Mouse (Mus musculus) neutrophil, adult 65 days (primary cell): ENCODE measurements around the gene Polr2g. TPM values are rescaled to one million over a fixed set of nuclear protein-coding genes. Genes with fewer than 3 reads are reported as not detected.

Source experiments
- total RNA-seq: library from RNA; stranded (reverse); gene quantifications from 2 replicates; pipeline ENCODE4 v1.2.4, GENCODE M21; 2023

Gene Polr2g
- total RNA-seq = 36.0 and 36.7 TPM in 2 replicates

GRCm38 (mm10) chr19:8798264-8798946, at the start of gene Polr2g:
Gene Polr2g, minus strand, starts transcription at chr19:8798577.

DNA sequence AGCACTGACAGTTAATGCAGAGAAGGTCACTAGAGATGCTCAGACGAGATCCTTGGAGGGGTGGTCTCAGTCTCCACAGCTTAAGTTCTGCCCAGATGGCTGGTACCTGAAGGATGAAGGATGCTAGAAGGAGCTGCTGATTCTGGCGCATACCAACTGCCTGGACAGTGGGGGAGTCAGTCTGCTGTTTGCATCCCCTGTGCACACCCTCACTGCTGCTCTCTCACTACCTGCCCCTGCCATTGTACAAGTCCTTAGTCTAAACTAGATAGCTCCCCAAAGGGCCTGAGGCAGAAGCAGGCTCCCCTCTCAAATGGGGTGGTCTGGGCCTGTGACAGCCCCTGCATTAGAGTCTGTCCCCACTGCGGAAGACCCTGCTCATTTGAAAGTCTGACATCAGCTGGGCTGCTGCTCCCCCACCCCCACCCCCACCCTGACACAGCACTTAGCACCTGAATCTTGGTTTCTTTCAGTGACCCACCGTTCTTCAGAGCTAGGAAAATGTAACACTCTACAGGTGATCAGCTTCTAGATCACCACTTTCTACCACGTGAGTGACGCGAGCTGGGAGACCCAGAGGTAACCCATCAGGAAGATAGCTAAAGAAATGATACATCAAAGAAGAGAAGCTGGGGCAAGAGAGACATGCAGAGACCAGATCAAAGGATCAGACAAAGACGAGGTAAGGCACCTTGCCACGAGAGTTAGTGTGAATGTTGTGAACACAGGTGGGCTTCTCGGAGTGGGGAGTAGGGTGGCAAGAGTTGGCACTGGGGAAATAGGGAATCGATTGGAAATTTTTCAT, 40.9 kb upstream of the Polr2g start, which contains the start of gene Gng3:
Gng3 (minus strand) TSS at position 92 of the 805 bp plus-strand sequence.

DNA sequence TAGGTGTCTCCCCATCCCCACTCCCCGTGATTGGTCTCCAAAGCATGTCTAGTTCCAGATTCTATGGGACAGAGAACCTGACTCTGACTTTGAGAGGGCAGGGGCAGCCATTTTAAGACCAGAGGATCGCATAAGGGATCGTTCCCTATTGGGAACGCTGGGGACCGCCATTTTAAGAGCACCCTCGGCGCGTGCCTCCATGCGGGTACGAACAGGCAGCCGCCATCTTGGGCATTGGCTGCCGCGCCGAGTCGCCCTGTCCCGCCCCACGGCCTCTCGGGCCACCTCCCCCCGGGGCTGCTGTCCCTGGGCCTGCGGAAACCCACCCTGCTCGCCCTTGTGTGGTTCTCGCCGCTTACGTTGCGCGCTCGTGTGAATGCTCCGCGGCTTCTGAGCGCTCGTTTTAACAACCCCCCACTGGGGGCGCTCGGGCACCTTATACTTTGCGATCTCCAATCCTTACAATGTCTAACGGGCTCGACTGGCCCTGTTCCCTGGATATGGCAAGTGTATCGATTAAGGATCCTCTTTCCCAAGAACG, 38.9 kb upstream of the Polr2g start, which contains the start of gene Bscl2:
Bscl2 (plus strand) TSS at position 217 of the 541 bp plus-strand sequence.

DNA sequence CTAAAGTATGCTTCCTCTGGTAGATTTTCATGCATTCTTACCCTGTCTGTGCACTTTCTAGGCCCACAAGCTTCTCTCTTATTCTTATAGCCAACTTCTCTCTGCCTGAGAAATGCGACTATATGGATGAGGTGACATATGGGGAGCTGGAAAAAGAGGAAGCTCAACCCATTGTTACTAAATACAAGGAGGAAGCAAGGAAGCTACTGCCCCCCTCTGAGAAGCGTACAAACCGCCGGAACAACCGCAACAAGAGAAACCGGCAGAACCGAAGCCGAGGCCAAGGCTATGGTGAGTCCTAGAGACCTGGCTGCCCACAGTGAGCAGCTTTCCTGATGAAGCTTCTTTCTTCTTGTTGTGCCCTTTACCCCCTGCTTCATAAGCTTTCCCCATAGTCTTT, 31.3 kb upstream of the Polr2g start, which contains the start of gene AC129217.1:
AC129217.1 (plus strand) TSS at position 114 of the 400 bp plus-strand sequence.

GRCm38 (mm10) chr19:8819596-8820423, 21.4 kb upstream of the Polr2g start, which contains the start of gene Hnrnpul2:
Gene Hnrnpul2, plus strand, starts transcription at chr19:8820010.

DNA sequence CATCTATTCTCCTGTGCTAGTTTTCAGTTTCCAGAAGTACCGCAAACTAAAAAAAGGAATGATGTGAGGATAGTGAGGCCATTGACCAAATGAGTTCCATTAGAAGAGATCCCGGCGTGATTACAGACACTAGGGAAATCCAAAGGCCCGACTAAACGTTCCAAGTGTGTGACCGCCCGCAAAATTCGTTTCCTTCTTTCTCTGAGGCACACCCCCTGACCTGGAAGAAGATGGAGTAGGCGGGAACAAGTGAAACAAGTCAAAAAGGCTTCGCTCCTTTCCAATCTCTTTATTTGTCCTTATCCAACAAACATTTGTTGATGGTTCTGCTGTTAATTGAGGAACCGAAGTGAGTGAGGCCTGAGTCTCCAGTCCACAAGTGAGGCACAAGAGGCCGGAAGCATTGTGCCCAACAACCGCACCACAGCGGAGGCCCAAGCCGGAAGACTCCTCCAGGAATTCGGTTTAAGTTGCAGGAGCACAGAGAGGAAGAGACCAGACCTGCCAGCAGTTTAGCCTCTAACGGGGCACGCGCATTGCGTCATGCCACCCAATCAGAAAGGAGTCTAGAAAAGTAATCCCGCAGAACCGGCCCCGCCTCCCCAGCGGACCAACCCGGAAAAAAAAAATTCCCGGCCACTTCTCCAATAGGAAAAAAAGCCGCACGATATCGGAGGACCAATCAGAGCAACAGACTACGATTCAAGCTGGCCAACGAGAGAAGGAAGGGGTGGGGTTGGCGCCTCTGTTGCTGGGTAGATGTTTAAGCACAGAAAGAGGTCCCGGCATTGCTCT, 20.6 kb upstream of the Polr2g start, which contains the start of gene Ttc9c:
Ttc9c (minus strand) TSS at position 533 of the 795 bp plus-strand sequence.

GRCm38 (mm10) chr19:8802130-8802821, 3.9 kb upstream of the Polr2g start, which contains the start of gene Zbtb3:
Gene Zbtb3, plus strand, starts transcription at chr19:8802555.

GRCm38 (mm10) chr19:8786008-8786781, 12.2 kb downstream of the Polr2g start, which contains the start of gene Taf6l:
Gene Taf6l, minus strand, starts transcription at chr19:8786417.

DNA sequence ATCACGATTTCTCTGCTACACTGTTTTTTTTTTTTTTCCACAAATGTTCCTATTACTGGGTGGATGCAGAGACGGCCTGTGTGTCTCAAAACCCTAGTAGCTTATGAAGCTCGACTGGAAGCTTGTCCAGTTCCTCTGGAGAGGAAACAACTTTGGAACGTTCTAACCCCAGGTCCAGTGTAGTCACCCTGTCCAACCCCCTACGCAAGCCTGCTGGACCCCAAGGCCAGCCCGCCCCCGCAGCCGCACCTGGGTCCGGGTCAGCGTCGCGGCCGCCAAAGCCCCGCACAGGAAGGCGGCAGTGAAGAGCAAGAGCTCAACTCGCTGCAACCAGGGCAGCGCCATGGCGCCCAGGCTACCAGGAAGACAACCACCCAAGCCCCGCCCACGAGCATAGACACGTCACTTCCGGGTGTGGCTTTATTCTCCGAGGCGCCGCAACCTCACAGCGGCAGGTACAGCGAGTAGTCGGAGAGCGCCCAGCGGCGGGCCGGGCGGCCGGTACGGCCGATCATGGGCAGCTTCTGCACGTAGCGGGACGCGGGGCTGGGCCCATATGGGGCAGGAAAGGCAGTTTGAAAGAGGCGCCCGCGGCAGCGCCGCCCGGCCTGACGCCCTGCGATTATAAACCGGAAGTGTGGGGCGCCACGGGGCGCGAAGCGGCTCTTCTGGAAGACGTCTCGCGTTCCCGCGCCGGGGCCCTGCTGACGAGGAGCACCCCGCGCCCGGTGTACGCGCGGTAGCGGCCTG, 24.1 kb downstream of the Polr2g start, which contains the start of gene Tmem179b:
Tmem179b (minus strand) TSS at position 382 of the 750 bp plus-strand sequence.

GRCm38 (mm10) chr19:8770567-8771270, 27.7 kb downstream of the Polr2g start, which contains the start of gene Tmem223:
Gene Tmem223, plus strand, starts transcription at chr19:8770996.

DNA sequence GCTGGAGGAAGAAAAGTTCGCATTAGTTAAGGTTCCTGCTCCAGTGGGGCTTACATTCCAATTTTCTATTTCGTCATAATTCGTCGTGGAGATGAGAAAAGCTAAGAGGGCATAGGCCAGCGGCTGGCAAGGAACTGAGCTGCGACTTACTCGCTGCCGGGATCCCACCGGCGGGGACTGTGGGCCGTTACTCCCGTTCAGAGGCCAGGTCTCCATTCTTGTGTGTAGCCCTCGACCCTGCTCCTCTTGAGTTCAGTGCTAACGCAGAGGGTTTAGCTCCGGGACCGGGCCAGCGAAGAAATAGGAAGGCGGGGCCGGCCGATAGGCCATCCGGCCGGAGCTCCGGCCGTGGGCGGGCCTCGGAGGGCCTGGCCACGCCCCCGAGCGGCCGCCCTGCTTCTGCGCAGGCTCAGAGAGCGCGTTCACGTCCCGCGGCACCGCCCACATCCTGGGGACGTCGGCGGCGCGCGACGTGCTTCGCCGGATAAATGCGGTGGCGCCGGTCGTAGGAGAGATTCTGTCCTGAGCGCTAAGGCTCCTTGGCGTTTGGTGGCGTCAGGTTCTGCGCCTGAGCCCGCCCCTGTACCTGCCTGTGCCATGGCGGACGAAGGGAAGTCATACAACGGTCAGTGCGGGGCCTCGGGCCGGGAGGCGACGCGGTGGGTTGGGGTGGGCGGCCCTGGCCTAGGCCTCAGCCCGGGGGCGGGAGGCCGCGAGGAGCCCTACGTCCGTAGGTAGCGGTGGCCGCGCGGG, 41.6 kb downstream of the Polr2g start, which contains the start of gene Nxf1:
Nxf1 (plus strand) TSS at position 439 of the 753 bp plus-strand sequence.

Other genes with a start within 250 kb of the Polr2g start
- not detected in 2 replicates for gene Slc22a8, start 207.3 kb downstream of the Polr2g start, total RNA-seq
- gene Slc22a6, start 180.5 kb downstream of the Polr2g start, total RNA-seq = not detected in 2 replicates
- gene Chrm1, start 134.8 kb downstream of the Polr2g start, total RNA-seq = 0.19 and 0.43 TPM in 2 replicates
- 158 and 184 TPM in 2 replicates for gene Slc3a2, start 75.2 kb downstream of the Polr2g start, total RNA-seq
- 22.0 TPM in 2 replicates for gene Wdr74, start 62.8 kb downstream of the Polr2g start, total RNA-seq
- gene 1700092M07Rik, start 57.9 kb downstream of the Polr2g start, total RNA-seq = 1.00 and 1.5 TPM in 2 replicates
- gene Stx5a, start 57.2 kb downstream of the Polr2g start, total RNA-seq = 173 and 212 TPM in 2 replicates
- 146 and 190 TPM in 2 replicates for gene Nxf1, start 41.5 kb downstream of the Polr2g start, total RNA-seq
- gene Tmem223, start 27.6 kb downstream of the Polr2g start, total RNA-seq = 20.3 and 22.0 TPM in 2 replicates
- 52.4 and 65.2 TPM in 2 replicates for gene Tmem179b, start 24.1 kb downstream of the Polr2g start, total RNA-seq
- gene Taf6l, start 12.2 kb downstream of the Polr2g start, total RNA-seq = 7.5 and 8.2 TPM in 2 replicates
- 0.52 and 0.76 TPM in 2 replicates for gene Zbtb3, start 4.0 kb upstream of the Polr2g start, total RNA-seq
- 16.9 and 18.9 TPM in 2 replicates for gene Ttc9c, start 20.8 kb upstream of the Polr2g start, total RNA-seq
- 86.0 and 118 TPM in 2 replicates for gene Hnrnpul2, start 21.4 kb upstream of the Polr2g start, total RNA-seq
- gene AC129217.1, start 31.2 kb upstream of the Polr2g start, total RNA-seq = 1.4 TPM in 1 of 2 replicates, not detected in the other
- gene Bscl2, start 38.9 kb upstream of the Polr2g start, total RNA-seq = 43.3 and 49.7 TPM in 2 replicates
- gene Gng3, start 40.6 kb upstream of the Polr2g start, total RNA-seq = not detected in 2 replicates
- 0.27 and 0.57 TPM in 2 replicates for gene Lrrn4cl, start 52.2 kb upstream of the Polr2g start, total RNA-seq
- gene Ubxn1, start 72.9 kb upstream of the Polr2g start, total RNA-seq = 89.2 and 93.8 TPM in 2 replicates
- 15.4 and 22.1 TPM in 2 replicates for gene Uqcc3, start 82.3 kb upstream of the Polr2g start, total RNA-seq
- gene Lbhd1, start 85.2 kb upstream of the Polr2g start, total RNA-seq = 1.8 and 10.2 TPM in 2 replicates
- gene Gm49403, start 85.4 kb upstream of the Polr2g start, total RNA-seq = not detected in 2 replicates
- gene 1810009A15Rik, start 90.3 kb upstream of the Polr2g start, total RNA-seq = 15.3 and 21.7 TPM in 2 replicates
- 6.5 TPM in 1 of 2 replicates, not detected in the other for gene Gm49416, start 90.3 kb upstream of the Polr2g start, total RNA-seq
- 9.3 and 11.1 TPM in 2 replicates for gene Ints5, start 94.4 kb upstream of the Polr2g start, total RNA-seq
- 76.0 and 93.0 TPM in 2 replicates for gene Ganab, start 99.5 kb upstream of the Polr2g start, total RNA-seq
- 29.7 and 35.6 TPM in 2 replicates for gene B3gat3, start 121.8 kb upstream of the Polr2g start, total RNA-seq
- 1.5 and 2.1 TPM in 2 replicates for gene Rom1, start 130.8 kb upstream of the Polr2g start, total RNA-seq
- gene Eml3, start 131.0 kb upstream of the Polr2g start, total RNA-seq = 43.3 and 54.8 TPM in 2 replicates
- gene Mta2, start 143.3 kb upstream of the Polr2g start, total RNA-seq = 109 and 121 TPM in 2 replicates
- 6.5 and 12.9 TPM in 2 replicates for gene Tut1, start 155.3 kb upstream of the Polr2g start, total RNA-seq
- 85.1 and 106 TPM in 2 replicates for gene Eef1g, start 168.5 kb upstream of the Polr2g start, total RNA-seq
- gene Ahnak, start 190.7 kb upstream of the Polr2g start, total RNA-seq = 367 and 445 TPM in 2 replicates